In the genomic region with DNA sequence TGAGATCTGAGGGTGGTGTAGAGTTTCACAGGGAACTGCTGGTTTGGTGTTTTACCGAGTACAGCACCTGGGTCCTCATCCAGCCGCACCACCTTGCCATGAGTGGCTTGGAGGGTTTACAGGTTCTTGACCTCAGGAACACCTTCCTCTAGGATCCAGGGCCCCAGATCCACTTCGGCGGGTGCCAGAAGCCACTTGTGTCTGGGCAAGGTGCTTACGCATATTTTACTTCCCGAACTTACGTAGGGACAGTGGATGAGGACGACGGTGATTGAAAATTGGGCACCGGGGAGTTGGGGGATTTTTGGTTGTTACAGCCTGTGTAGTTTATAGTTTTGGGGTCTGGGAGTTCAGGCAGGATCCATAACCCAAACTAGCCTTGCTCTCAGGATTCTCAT, we compare ENCODE assay signal across 8 mouse cellular contexts. TPM values are rescaled to one million over a fixed set of nuclear protein-coding genes. Genes with fewer than 3 reads are reported as not detected.
DNase-seq lines count a peak whose midpoint lies in the region; ATAC-seq and TF ChIP-seq lines count a peak whose summit lies in the region.

No protein-coding gene starts in this region.

- no peaks in the 10 kb centered on the region for H3K36me3 ChIP-seq in thymus, adult 2 months (ENCODE audit: control insufficient read depth, insufficient read depth, low read length)
- H3K36me3 ChIP-seq in forebrain, postnatal 0 days (ENCODE audit: insufficient read depth), result no peaks in the 10 kb centered on the region
- H3K36me3 ChIP-seq in liver, postnatal 0 days (replicated peaks; ENCODE audit: insufficient read depth, low read length), result no peaks in the 10 kb centered on the region
- no peaks in the 10 kb centered on the region for H3K36me3 ChIP-seq in stomach, embryonic 16.5 days (ENCODE audit: control insufficient read depth, insufficient read depth, low read length)

- H3K4me3 ChIP-seq in thymus, adult 2 months (ENCODE audit: control insufficient read depth, insufficient read depth, low read length), result peak overlapping the region; percentile 91
- no peak overlapping the region; the same call in 1 of the 2 replicates for H3K4me3 ChIP-seq in forebrain, postnatal 0 days (ENCODE audit: low read depth, low read length)
- H3K4me3 ChIP-seq in liver, postnatal 0 days (ENCODE audit: low read depth, low read length), result peak overlapping the region; percentile 60
- peak overlapping the region; percentile 68 for H3K4me3 ChIP-seq in stomach, embryonic 16.5 days (replicated peaks; ENCODE audit: low read length)

- peak overlapping the region; percentile 44 for H3K27ac ChIP-seq in thymus, adult 2 months (ENCODE audit: control insufficient read depth, insufficient read depth, low read length)
- no peak overlapping the region for H3K27ac ChIP-seq in forebrain, postnatal 0 days (ENCODE audit: low read depth, low read length)
- H3K27ac ChIP-seq in liver, postnatal 0 days (ENCODE audit: low read depth), result peak overlapping the region; percentile 98
- peak overlapping the region; percentile 93 for H3K27ac ChIP-seq in stomach, embryonic 16.5 days (ENCODE audit: low read length)

- H3K4me1 ChIP-seq in thymus, adult 2 months (replicated peaks; ENCODE audit: control insufficient read depth, insufficient read depth, low read length), result peaks cover 44% of the 10 kb centered on the region
- H3K4me1 ChIP-seq in forebrain, postnatal 0 days (ENCODE audit: insufficient read depth), result 0 out of 2 replicates have a peak, but pooled peaks cover 13% of the 10 kb centered on the region
- H3K4me1 ChIP-seq in liver, postnatal 0 days (ENCODE audit: insufficient read depth), result peaks cover 47% of the 10 kb centered on the region
- H3K4me1 ChIP-seq in stomach, embryonic 16.5 days (ENCODE audit: control insufficient read depth, insufficient read depth, low read length), result peaks cover 48% of the 10 kb centered on the region

- no peak for ATAC-seq in forebrain, postnatal 0 days
- ATAC-seq in liver, postnatal 0 days, result no peak
- ATAC-seq in stomach, embryonic 16.5 days (ENCODE audit: insufficient read depth, low FRiP score), result no peak

- no peak overlapping the region for H3K9ac ChIP-seq in forebrain, postnatal 0 days
- peak overlapping the region; percentile 70 for H3K9ac ChIP-seq in liver, postnatal 0 days (replicated peaks)
- peak overlapping the region; percentile 79 for H3K9ac ChIP-seq in stomach, embryonic 16.5 days (ENCODE audit: low read length)

- peak; percentile 38 for DNase-seq in thymus, adult 2 months
- no peak for DNase-seq in thymus, postnatal 14 days
- no peak for DNase-seq in forebrain, postnatal 0 days
- no peak for DNase-seq in liver, postnatal 0 days
- no peak for DNase-seq in urinary bladder, postnatal 36 days (ENCODE audit: low spot score in 2 of 2)
- DNase-seq in gastrocnemius, adult 18-20 months (ENCODE audit: low spot score), result no peak
- no peak for DNase-seq in right cerebral cortex, postnatal 14 days

- H3K4me2 ChIP-seq in forebrain, postnatal 0 days (ENCODE audit: low read depth), result peak overlapping the region; percentile 96
- peak overlapping the region; percentile 85 for H3K4me2 ChIP-seq in liver, postnatal 0 days (ENCODE audit: low read depth, low read length)
- peak overlapping the region; percentile 69 for H3K4me2 ChIP-seq in stomach, embryonic 16.5 days (ENCODE audit: low read depth, low read length)

- TF ChIP-seq EP300 in liver, postnatal 0 days (IDR thresholded peaks at IDR 0.05; ENCODE audit: low read depth), result no peak

- under 1% methylated on average over 10 of the region's 10 CpGs for WGBS in thymus, adult 2 months
- WGBS in forebrain, postnatal 0 days, result 56% methylated on average over 10 of the region's 10 CpGs
- 9% methylated on average over 10 of the region's 10 CpGs for WGBS in liver, postnatal 0 days (ENCODE audit: insufficient replicate concordance)
- WGBS in stomach, embryonic 16.5 days, result 31% methylated on average over 10 of the region's 10 CpGs

- no peak for TF ChIP-seq POLR2A in thymus, adult 2 months (IDR thresholded peaks at IDR 0.05; ENCODE audit: control insufficient read depth, extremely low read depth, insufficient read depth, low read length, poor library complexity)

- no peak for TF ChIP-seq CTCF in thymus, adult 2 months (IDR thresholded peaks at IDR 0.05; ENCODE audit: borderline replicate concordance, control insufficient read depth, extremely low read depth, insufficient read depth, low read length, poor library complexity)
- TF ChIP-seq CTCF in forebrain, postnatal 0 days (IDR thresholded peaks at IDR 0.05; ENCODE audit: low read depth), result no peak
- no peak for TF ChIP-seq CTCF in liver, postnatal 0 days (IDR thresholded peaks at IDR 0.05; ENCODE audit: low read depth)

- no peaks in the 10 kb centered on the region for H3K9me3 ChIP-seq in forebrain, postnatal 0 days (ENCODE audit: low read length)
- H3K9me3 ChIP-seq in liver, postnatal 0 days (ENCODE audit: low read length), result no peaks in the 10 kb centered on the region
- H3K9me3 ChIP-seq in stomach, embryonic 16.5 days (replicated peaks; ENCODE audit: control insufficient read depth, low read length), result no peaks in the 10 kb centered on the region

- no peaks in the 10 kb centered on the region for H3K27me3 ChIP-seq in thymus, adult 2 months (ENCODE audit: control insufficient read depth, insufficient read depth, low read length)
- no peaks in the 10 kb centered on the region for H3K27me3 ChIP-seq in forebrain, postnatal 0 days (ENCODE audit: insufficient read depth, low read length)
- H3K27me3 ChIP-seq in liver, postnatal 0 days (ENCODE audit: insufficient read depth, low read length), result no peaks in the 10 kb centered on the region
- H3K27me3 ChIP-seq in stomach, embryonic 16.5 days (ENCODE audit: control insufficient read depth, insufficient read depth, low read length), result no peaks in the 10 kb centered on the region

RNA-seq across cellular contexts. Expression of gene Lrrfip1, which starts 55.5 kb away (rescaled TPM):
- 24.1 and 31.8 TPM in 2 replicates for polyA plus RNA-seq in thymus, adult 2 months (2012; rRNA removed)
- 52.4 and 55.4 TPM in 2 replicates for total RNA-seq in forebrain, postnatal 0 days (2014; rRNA removed)
- polyA plus RNA-seq in forebrain, postnatal 0 days (2015; fragmentation: Nextera tagmentation; extraction: Ambion mirVana), result 56.9 and 62.0 TPM in 2 replicates
- polyA plus RNA-seq in liver, postnatal 0 days (2015; fragmentation: Nextera tagmentation; extraction: Ambion mirVana), result 21.9 and 22.7 TPM in 2 replicates
- polyA plus RNA-seq in stomach, embryonic 16.5 days (2015; fragmentation: Nextera tagmentation; extraction: Ambion mirVana), result 85.4 and 88.0 TPM in 2 replicates
- total RNA-seq in gastrocnemius, adult 18-20 months (2021), result 100 to 1,000 TPM; 119 to 121 TPM
